Mouse (Mus musculus) CD4-positive helper T cell, adult 2 months (primary cell): Measurements from ENCODE around the gene Gata3.

Source experiments
- DNase-seq: peaks from one replicate; pipeline ENCODE4 v3.0.0-alpha.2; 2012; ENCODE audit warnings: low read depth, missing footprints, low spot score

Gata3 gene

DNA sequence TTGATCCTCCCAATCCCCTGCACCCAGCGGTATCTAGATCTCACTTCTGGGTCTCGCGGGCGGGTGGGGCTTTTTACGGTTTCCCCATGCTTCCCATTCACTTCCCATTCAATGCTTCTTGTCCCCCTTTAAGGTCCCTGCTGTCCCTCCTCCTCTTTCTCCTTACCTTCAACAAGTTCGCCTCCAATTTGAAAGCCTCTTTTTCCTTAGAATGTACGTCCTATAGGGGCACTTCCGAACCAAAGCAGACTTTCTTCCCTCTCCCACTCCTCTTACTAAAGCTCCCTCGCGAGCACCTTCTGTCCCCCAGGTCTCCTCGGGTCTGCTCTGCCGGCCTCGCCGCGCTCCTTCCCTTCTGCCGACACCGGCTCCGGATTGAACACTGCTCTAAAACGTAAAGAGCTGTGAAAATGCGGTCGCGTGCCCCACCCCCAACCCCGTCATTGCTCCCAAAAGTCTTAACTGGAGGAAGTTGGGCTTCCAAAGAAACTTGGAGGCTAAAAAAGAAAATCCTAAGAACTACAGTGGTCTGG is at the start of gene Gata3:
Gene Gata3 (minus strand): TSS at position 384 of the 533 bp plus-strand sequence.
- DNase-seq: peak; percentile 39

DNA sequence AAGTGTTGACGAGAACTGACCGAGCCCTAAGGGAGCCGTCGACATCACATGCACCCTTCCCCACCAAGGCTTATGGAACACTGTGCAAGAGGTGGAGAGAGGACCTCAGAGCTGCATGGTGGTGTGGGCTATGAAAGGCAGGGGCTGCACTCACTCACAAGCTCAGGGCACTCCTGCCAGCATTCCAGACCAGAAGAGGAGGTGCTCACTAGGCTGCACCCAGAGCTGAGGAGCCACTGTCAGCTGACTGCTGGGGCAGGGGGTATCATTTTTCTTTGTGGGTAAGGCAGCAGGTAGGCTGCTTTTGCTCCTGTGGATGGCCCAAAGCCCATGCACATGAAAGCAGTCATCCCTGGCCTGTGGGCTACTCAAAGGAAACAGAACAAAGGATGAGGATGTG is 49.4 kb upstream of the Gata3 start:
- no peak for DNase-seq

DNA sequence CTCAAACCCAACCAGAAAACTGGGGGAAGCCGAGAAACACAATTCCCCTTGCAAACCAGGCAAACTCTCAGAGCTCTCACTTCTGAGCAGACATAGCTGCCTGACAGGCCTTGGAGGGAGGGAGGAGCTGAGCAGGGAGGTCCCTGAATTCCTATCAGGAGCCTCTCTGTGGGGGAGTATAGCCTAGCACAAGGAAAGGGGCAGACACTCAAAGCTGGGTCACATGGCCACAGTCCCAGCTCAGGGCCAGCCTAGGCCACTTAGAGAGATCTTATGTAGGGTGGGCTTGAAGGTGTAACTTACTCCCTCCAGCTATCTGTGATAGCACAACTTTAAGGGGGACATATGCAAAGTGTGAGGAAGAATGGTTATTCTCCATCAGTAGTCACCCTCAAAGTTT is 46.1 kb upstream of the Gata3 start:
- DNase-seq: no peak

GRCm38 (mm10) chr2:9926905-9927283 is 37.1 kb upstream of the Gata3 start:
- no peak for DNase-seq

- DNase-seq: no peak
Measured at GRCm38 (mm10) chr2:9926194-9926904, 36.5 kb upstream of the Gata3 start.

DNA sequence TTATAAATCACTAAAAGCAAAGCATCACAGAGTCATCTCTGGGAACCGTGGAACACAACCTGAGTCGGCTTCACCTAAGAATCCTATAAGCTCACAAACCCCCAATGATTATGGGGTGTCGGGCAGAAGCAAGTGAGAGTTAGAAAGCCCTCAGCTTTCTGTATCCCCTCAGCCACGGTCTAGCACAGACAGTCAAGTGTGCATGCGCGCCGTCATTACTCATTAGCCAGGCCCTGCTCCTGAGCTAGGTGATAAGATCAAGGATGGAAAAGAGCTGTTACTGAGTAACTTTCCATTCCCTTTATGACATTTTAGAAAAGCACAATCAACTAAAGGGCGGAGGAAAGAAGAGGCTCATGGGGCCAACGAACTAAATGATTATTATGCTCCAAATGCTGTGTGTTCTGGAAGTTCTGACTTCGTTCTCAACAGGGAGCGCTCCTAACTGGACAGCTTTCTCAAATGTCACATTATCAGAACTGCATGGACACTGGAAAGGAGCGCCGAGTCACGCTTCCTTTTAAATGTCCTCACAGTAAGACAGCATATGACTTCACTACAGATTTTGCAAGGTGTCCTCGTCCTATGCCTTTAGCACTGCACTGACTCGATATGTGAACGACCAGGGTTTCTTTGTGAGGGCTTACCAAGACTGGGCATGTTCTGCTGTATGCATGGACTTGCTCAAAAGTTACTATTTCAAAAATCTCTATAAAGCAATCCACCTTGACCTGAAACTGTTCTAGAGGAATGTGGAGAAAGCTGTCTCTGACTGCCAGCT is 29.0 kb upstream of the Gata3 start:
- DNase-seq: no peak

- DNase-seq: no peak
Measured at GRCm38 (mm10) chr2:9917602-9918001, 27.8 kb upstream of the Gata3 start.

GRCm38 (mm10) chr2:9905995-9906394 is 16.2 kb upstream of the Gata3 start:
- DNase-seq: no peak

DNA sequence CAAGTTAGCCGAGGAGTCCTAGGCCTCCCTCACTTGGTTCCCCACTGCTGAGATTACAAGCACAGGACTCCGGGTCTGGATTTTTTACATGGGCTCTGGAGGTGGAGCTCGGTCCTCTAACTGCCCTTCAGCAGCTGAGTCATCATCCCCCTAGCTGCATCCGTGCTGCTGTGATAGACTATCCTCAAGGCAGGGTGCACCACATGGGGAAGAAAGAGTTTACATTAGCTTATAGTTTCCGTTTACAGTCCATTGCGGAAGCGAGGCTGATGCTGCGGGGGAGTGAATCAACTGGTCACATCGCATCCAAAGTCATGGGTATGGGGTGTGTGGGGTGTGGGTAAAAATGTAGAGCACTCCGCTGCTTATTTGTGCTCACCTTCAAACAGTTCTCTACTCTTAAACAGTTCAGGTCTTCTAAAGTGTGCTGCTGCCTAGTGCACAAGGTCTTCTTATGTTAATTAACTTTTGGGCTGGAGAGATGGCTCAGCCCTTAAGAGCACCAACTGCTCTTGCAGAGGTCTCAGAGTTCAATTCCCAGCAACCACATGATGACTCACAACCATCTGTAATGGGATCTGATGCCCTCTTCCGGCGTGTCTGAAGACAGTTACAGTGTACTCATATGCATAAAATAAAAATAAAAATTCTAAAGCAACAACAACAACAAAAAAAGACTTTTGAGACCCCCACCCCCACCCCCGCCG is 14.2 kb upstream of the Gata3 start:
- no peak for DNase-seq

GRCm38 (mm10) chr2:9897846-9898245 is 8.0 kb upstream of the Gata3 start:
- no peak for DNase-seq

DNA sequence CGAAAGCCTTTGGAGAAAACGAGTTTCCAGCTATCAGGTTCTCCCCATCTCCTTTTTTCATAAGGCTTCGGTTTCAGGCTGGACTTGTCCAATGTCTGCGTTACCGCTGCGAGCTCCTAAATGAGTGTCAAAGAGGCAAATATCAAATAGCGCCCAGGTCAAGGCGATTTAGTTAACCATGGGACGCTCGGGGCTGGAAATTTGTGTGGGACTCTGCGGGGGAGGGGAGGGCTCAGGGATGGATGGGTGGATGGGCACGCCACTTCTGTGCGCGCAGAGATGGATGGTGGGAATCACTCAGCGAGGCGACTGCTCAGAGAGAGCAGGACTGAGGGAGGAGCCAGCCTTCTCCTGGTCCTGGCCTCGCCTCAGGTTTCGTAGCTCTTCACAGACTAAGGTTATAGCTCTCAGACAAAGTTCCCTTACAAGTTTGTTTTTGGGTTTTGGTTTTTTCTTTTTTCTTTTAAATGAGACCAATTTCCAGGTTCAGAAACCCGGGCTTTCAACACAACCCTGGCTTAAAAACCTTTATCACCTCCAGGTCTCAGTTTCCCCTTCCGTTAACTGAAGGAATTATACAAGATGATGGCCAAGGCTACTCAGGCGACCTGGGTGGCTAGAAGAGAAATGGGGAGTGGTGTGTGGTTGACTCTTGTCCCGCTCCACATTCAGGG is 6.4 kb upstream of the Gata3 start:
- DNase-seq: no peak

- no peak for DNase-seq
Measured at GRCm38 (mm10) chr2:9894836-9895593, 5.2 kb upstream of the Gata3 start.

DNA sequence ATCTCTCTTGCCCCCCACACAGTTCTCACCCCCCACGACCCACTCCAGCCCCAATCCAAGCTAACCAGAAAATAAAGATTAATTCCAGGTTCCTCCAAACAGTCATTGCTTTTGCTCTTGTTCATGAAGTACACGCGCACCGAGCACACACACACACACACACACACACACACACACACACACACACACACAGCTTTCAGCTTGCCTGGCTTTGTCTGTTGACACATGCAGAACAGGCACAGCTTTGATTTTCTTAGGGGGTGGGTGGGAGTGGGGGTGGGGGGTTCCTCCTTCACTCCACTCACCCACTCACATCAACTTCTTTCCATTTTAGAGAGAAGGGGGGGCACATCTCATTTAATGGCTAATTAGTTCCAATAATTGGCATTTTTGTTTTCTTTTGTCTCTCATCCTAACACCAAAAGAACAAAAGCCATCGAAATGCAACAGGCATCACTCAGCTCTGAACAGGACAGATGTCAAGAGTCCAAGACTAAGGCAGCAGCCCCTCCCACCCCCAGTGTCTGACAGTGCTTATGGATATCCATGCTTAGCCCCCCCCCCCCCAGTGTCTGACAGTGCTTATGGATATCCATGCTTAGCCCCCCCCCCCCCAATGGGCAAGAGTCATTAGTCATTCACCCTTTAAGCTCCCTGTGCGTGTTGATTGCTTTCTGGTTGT is 3.6 kb upstream of the Gata3 start:
- peak; percentile 42 for DNase-seq

- no peak for DNase-seq
Measured at GRCm38 (mm10) chr2:9892541-9892940, 2.7 kb upstream of the Gata3 start.

DNA sequence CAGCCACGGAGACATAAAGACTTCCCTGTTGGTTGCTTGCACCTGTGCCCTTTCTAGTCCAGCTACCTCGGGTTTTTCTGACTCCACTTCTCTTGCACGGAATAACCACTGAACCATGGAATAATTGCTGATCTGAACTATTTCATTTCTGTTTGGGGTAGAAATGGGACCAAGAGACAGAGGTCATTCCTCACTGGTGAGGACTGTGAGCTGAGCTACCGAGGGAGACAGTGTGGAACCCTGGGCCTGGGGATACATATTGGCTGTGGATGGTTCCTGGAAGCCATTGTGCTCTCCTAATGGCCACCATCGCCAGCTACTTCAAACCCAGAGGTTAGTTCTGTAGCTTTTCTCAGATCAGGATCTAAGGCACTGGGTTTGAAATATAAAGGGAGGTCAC is 1.1 kb upstream of the Gata3 start:
- no peak for DNase-seq

DNA sequence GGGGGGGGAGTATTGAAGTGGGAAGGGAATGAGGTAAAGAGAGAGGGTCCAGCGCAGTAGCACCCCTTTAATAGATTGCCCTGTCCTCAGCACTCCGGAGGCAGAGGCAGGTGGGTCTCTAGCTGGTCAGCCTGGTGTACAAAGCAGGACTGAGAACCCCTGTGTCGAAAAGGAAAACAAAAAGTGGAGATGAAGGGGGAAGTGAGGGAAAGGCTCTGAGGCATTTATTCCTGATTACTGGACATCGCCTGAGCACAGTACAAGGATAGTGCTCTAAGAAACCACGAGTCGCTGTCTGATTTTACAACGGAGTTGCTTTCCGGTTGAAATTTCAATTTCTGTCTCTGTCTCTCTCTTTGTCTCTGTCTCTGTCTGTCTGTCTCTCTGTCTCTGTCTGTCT is 417 bp upstream of the Gata3 start:
- DNase-seq: peak; percentile 15

DNA sequence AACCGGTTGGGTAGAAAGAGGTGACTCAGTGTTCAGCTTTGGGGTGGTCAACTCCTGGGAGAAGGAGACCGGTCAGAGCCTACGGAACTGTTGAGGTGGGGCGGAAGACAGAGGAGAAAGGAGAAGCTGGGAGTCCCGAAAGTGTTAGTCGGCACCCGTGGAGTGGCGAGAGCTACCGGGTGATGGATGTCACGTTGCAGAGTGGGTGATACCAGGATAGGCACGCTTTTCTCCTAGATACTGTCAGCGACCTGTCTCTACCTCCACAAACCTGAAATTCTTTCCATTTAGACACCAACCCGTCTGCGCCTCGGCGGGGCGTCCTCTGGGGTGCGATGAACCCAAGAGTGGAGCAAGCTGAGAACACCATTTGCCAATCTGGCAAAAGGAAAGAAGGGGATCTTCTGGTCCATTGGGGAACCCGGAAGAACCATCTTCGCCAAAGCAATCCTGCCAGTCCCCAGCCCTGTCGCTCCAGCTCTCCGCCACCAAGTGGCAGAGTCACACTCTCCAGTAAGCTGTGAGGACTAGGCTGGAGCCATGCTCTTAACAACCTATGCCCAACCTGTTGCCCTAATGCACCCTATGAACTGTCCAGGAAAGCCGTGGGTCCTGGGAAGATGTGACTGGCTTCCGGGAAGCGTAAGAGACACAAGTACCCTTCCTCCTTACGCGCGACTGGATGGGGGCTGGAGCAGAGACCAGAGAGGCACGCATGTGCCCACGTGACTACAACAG is 752 bp downstream of the Gata3 start, which contains the start of gene 9230102O04Rik:
Gene 9230102O04Rik (minus strand): TSS at position 628 of the 738 bp plus-strand sequence.
- DNase-seq: peak; percentile 77

GRCm38 (mm10) chr2:9887636-9888035 is 2.2 kb downstream of the Gata3 start:
- DNase-seq: peak; percentile 44

GRCm38 (mm10) chr2:9886921-9887610 is 2.8 kb downstream of the Gata3 start:
- DNase-seq: no peak
